Mouse (Mus musculus): ENCODE results near the gene Rflna. TPM values are rescaled to one million over a fixed set of nuclear protein-coding genes. Genes with fewer than 3 reads are reported as not detected.

Gene Rflna
- total and polyA plus RNA-seq, 3 experiments = not detected

GRCm38 (mm10) chr5:125016421-125017242 is 13.6 kb downstream of the Rflna start:
- H3K27ac ChIP-seq (ENCODE audit: control insufficient read depth, low read depth, low read length) = no peak overlapping the region
- no peaks in the 10 kb centered on the region for H3K9me3 ChIP-seq (replicated peaks; ENCODE audit: insufficient read depth, low read length)
- H3K36me3 ChIP-seq (ENCODE audit: control insufficient read depth in 1 of 2, insufficient read depth in 2 of 2, low read length in 2 of 2) = no peaks in the 10 kb centered on the region
- no peak for DNase-seq (ENCODE audit: low read depth, low spot score)
- H3K4me1 ChIP-seq (ENCODE audit: control insufficient read depth in 1 of 2, insufficient read depth in 2 of 2, low read length in 2 of 2) = no peaks in the 10 kb centered on the region
- H3K27me3 ChIP-seq (ENCODE audit: control insufficient read depth in 1 of 2, insufficient read depth in 2 of 2, low read length in 2 of 2) = no peaks in the 10 kb centered on the region
- no peak overlapping the region for H3K9ac ChIP-seq (ENCODE audit: control insufficient read depth, low read depth, low read length, poor library complexity, severe bottlenecking)
- TF ChIP-seq MAX (IDR thresholded peaks at IDR 0.05; ENCODE audit: low read length) (no peak), SMC3 (IDR thresholded peaks at IDR 0.05; ENCODE audit: low read depth, low read length) (no peak), MEF2A (IDR thresholded peaks at IDR 0.05; ENCODE audit: extremely low read depth, insufficient replicate concordance, low read depth, low read length, poor library complexity, severe bottlenecking) (no peak), SIN3A (IDR thresholded peaks at IDR 0.05; ENCODE audit: low read length) (no peak), ZKSCAN1 (IDR thresholded peaks at IDR 0.05; ENCODE audit: low read depth, low read length) (no peak), MAZ (IDR thresholded peaks at IDR 0.05; ENCODE audit: low read depth, low read length) (no peak), POLR2AphosphoS2 (IDR thresholded peaks at IDR 0.05; ENCODE audit: low read length) (no peak), CHD1 (IDR thresholded peaks at IDR 0.05; ENCODE audit: low read depth, low read length) (no peak), MXI1 (IDR thresholded peaks at IDR 0.05; ENCODE audit: low read depth, low read length) (no peak), CTCF (IDR thresholded peaks at IDR 0.05 in 2 of 3, conservative IDR thresholded peaks at IDR 0.05 in 1 of 3; ENCODE audit: control insufficient read depth in 1 of 3, insufficient read depth in 1 of 3, low read depth in 2 of 3, low read length in 3 of 3, poor library complexity in 1 of 3, severe bottlenecking in 1 of 3) (no peak), HCFC1 (IDR thresholded peaks at IDR 0.05; ENCODE audit: low read depth, low read length) (no peak), GABPA (IDR thresholded peaks at IDR 0.05; ENCODE audit: low read depth, low read length) (no peak), E2F4 (IDR thresholded peaks at IDR 0.05; ENCODE audit: borderline replicate concordance, low read depth, low read length) (no peak), CHD2 (IDR thresholded peaks at IDR 0.05; ENCODE audit: low read length) (no peak), POLR2A (IDR thresholded peaks at IDR 0.05; ENCODE audit: control insufficient read depth in 1 of 2, insufficient read depth in 1 of 2, low read depth in 1 of 2, low read length in 2 of 2, poor library complexity in 1 of 2) (no peak), UBTF (IDR thresholded peaks at IDR 0.05; ENCODE audit: borderline replicate concordance, insufficient read depth, low read depth, low read length) (no peak), NRF1 (IDR thresholded peaks at IDR 0.05; ENCODE audit: insufficient read depth, low read depth, low read length, poor library complexity, severe bottlenecking) (no peak), RCOR1 (IDR thresholded peaks at IDR 0.05; ENCODE audit: low read depth, low read length) (no peak), RAD21 (IDR thresholded peaks at IDR 0.05; ENCODE audit: low read depth, low read length) (no peak)
- no peak overlapping the region for H3K4me3 ChIP-seq (ENCODE audit: control insufficient read depth in 1 of 2, insufficient read depth in 1 of 2, low read depth in 2 of 2, low read length in 2 of 2)
- no peaks in the 10 kb centered on the region for H3K79me2 ChIP-seq (ENCODE audit: control insufficient read depth, insufficient read depth, low read length, poor library complexity)

DNA sequence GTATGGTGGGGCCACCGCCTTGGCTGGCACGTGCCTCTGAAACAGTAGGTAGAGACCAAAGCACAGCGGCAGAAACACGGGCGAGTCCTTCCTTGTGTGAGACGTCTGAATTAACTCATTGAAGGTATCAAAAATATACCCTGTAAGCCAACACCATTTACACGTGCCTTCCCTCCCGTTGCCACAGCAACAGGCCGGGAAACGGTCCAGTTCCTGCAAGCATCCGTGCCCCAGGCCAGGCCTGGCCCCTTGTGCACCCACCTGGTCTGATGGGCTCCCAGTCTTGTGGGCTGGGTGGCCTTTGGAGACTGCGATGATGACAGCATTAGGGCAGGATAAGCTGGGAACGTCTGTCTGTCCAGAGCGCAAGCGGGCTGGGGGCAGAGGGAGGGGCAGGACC is 14.3 kb downstream of the Rflna start:
- Histone ChIP-seq H3K27me3 (ENCODE audit: control insufficient read depth in 1 of 2, insufficient read depth in 2 of 2, low read length in 2 of 2) (no peaks in the 10 kb centered on the region), H3K9me3 (replicated peaks; ENCODE audit: insufficient read depth, low read length) (no peaks in the 10 kb centered on the region), H3K9ac (ENCODE audit: control insufficient read depth, low read depth, low read length, poor library complexity, severe bottlenecking) (no peak overlapping the region), H3K79me2 (ENCODE audit: control insufficient read depth, insufficient read depth, low read length, poor library complexity) (no peaks in the 10 kb centered on the region), H3K4me3 (ENCODE audit: control insufficient read depth in 1 of 2, insufficient read depth in 1 of 2, low read depth in 2 of 2, low read length in 2 of 2) (no peak overlapping the region), H3K36me3 (ENCODE audit: control insufficient read depth in 1 of 2, insufficient read depth in 2 of 2, low read length in 2 of 2) (no peaks in the 10 kb centered on the region), H3K27ac (ENCODE audit: control insufficient read depth, low read depth, low read length) (no peak overlapping the region), H3K4me1 (ENCODE audit: control insufficient read depth in 1 of 2, insufficient read depth in 2 of 2, low read length in 2 of 2) (no peaks in the 10 kb centered on the region)
- no peak for DNase-seq (ENCODE audit: low read depth, low spot score)
- no peak for TF ChIP-seq MYB (IDR thresholded peaks at IDR 0.05; ENCODE audit: low read depth, low read length)
- TF ChIP-seq CHD2 (IDR thresholded peaks at IDR 0.05; ENCODE audit: low read length) = no peak
- no peak for TF ChIP-seq MAZ (IDR thresholded peaks at IDR 0.05; ENCODE audit: low read depth, low read length)
- no peak for TF ChIP-seq SIN3A (IDR thresholded peaks at IDR 0.05; ENCODE audit: low read length)

Measured in MEL (cell line).